Mouse (Mus musculus): ENCODE measurements around the gene Ccr1l1.

- TF ChIP-seq POLR2A (IDR thresholded peaks at IDR 0.05; ENCODE audit: control insufficient read depth, extremely low read depth, insufficient read depth, low read length, poor library complexity) (no peak), CTCF (IDR thresholded peaks at IDR 0.05; ENCODE audit: borderline replicate concordance, control insufficient read depth, extremely low read depth, insufficient read depth, low read length, poor library complexity) (no peak)
Observed at GRCm38 (mm10) chr9:123956892-123957291, 21.3 kb downstream of the Ccr1l1 start.

Data from thymus, adult 2 months (tissue).